Mouse (Mus musculus) limb, embryonic 11.5 days (tissue): ENCODE data around the gene Chgb. TPM values are rescaled to one million over a fixed set of nuclear protein-coding genes. Genes with fewer than 3 reads are reported as not detected.

Experiments used
- ATAC-seq: fragments of 200-750 bp; cut with Nextera tagmentation; 2 replicates; pipeline ENCODE4 v1.8.0; 2017; ENCODE audit warnings: low read depth; ENCODE audit not compliant: insufficient number of reproducible peaks, low FRiP score, low TSS enrichment
- DNase-seq: peaks from one replicate; pipeline ENCODE4 v3.0.0-alpha.2; 2015; ENCODE audit warnings: low spot score
- H3K27ac ChIP-seq: fragments of 300-500 bp; sonication (generic); replicated peaks from 2 replicates; pipeline ENCODE4 v1.5.1; 2014; ENCODE audit warnings: low read depth, mild to moderate bottlenecking, low read length
- H3K27me3 ChIP-seq: fragments of 300-500 bp; sonication (generic); 2 replicates; pipeline ENCODE4 v1.6.1; 2014; ENCODE audit warnings: mild to moderate bottlenecking, low read length, mixed read lengths; ENCODE audit not compliant: control insufficient read depth, insufficient read depth
- H3K36me3 ChIP-seq: fragments of 300-500 bp; sonication (generic); 2 replicates; pipeline ENCODE4 v1.6.1; 2014; ENCODE audit warnings: mild to moderate bottlenecking, low read length, moderate library complexity, mixed read lengths; ENCODE audit not compliant: control insufficient read depth, insufficient read depth
- H3K4me1 ChIP-seq: fragments of 300-500 bp; sonication (generic); 2 replicates; pipeline ENCODE4 v1.6.1; 2014; ENCODE audit warnings: low read length, mixed read lengths; ENCODE audit not compliant: control insufficient read depth, insufficient read depth
- H3K4me2 ChIP-seq: fragments of 300-500 bp; sonication (generic); 2 replicates; pipeline ENCODE4 v1.6.1; 2014; ENCODE audit warnings: low read depth, mild to moderate bottlenecking, moderate library complexity; ENCODE audit not compliant: severe bottlenecking
- H3K4me3 ChIP-seq: fragments of 300-500 bp; sonication (generic); 2 replicates; pipeline ENCODE4 v1.5.1; 2014; ENCODE audit warnings: low read depth, low read length
- H3K9ac ChIP-seq: fragments of 300-500 bp; sonication (generic); 2 replicates; pipeline ENCODE4 v1.6.1; 2014; ENCODE audit warnings: mild to moderate bottlenecking, low read length
- H3K9me3 ChIP-seq: fragments of 300-500 bp; sonication (generic); 2 replicates; pipeline ENCODE4 v1.6.1; 2016; ENCODE audit warnings: low read length; ENCODE audit not compliant: control insufficient read depth
- whole genome bisulfite sequencing: fragments of 180-500 bp; shearing (Covaris S2); extraction: QIAGEN DNeasy Blood & Tissue Kit; methylation state at CpG from one replicate; pipeline ENCODE4 v1.1.7; 2014; 5-methylcytosine and 5-hydroxymethylcytosine counted together
- polyA plus RNA-seq: library from polyadenylated mRNA; unstranded; fragments of >200 nt; fragmentation: Nextera tagmentation; extraction: Ambion mirVana; gene quantifications from 2 replicates; pipeline ENCODE4 v1.2.1, GENCODE M21; 2014

Gene Chgb
- polyA plus RNA-seq, 1 experiment from 2014 or later, result 0.11 TPM

DNA sequence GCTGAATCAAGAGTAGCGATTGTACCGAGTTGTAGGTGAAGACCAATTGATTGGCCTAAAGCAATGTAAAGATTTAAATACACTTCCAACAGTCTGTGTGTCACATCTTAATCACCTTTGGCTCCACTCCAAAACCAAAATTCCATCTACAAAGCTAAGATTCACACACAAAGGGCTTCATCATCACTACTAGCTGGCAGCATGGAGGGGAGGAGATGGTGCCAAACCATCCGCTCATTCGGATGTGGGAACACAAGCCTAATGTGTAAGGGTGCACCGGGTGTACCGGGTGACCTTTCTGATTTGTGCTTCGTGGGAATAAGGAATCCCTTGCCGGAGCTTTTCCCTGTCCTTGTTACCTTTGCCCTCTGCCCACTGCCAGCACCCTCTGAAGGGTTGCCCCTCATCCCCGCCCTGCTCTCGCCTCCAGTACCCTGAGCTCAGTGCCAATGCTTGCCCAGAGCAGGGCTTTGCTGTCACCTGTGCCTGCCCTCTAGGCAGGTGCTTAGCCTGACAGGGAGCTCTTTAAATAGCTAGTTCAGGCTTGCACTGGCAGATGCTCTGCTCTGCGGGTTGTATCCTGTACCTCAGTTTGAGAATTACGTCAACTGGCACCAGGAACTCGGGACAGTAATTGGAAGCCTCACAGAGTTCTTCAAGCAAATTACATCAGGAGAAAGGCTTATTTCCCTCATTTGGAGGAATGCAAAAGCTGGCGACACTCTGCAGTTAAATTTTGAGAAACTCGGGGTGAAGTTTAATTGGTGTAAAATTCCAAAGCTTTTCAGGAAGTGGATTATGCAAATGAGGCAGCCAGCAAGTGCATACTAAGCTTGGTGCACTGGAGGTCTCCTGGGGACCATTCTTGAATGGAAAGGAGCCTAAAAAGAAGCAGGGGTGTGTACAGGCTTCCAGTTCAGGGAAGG, 29.7 kb upstream of the Chgb start:
- Histone ChIP-seq H3K4me2 (no peak overlapping the region), H3K9me3 (no peaks in the 10 kb centered on the region), H3K27ac (no peak overlapping the region), H3K9ac (no peak overlapping the region), H3K27me3 (no peaks in the 10 kb centered on the region), H3K4me1 (no peaks in the 10 kb centered on the region), H3K36me3 (no peaks in the 10 kb centered on the region), H3K4me3 (no peak overlapping the region)
- ATAC-seq (no peak), DNase-seq (no peak)
- WGBS, result 73% methylated on average over 15 of the region's 15 CpGs

DNA sequence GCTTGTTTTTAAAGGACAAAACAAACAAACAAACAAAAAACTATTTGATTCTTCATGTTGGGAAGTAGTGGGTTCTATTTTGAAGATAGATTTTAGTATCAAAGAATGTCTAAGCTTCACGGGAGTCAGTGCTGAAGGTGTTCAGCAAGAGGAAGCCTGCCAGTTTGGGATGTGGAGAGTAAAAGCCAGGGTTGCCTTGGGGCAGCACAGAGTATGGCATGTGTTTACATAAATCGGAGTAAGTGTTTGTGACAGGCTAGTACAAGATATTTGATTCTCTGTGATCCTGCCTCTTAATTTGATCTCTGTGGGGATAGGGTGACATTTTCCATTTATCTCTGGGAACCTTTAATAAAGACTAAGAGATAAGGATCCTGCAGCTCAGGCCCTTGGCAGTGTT, 28.7 kb upstream of the Chgb start:
- Histone ChIP-seq H3K27ac (no peak overlapping the region), H3K9ac (no peak overlapping the region), H3K9me3 (no peaks in the 10 kb centered on the region), H3K4me1 (no peaks in the 10 kb centered on the region), H3K36me3 (no peaks in the 10 kb centered on the region), H3K27me3 (no peaks in the 10 kb centered on the region), H3K4me3 (no peak overlapping the region), H3K4me2 (no peak overlapping the region)
- WGBS, result 77% methylated on average over 2 of the region's 2 CpGs
- no peak for DNase-seq
- ATAC-seq, result no peak

DNA sequence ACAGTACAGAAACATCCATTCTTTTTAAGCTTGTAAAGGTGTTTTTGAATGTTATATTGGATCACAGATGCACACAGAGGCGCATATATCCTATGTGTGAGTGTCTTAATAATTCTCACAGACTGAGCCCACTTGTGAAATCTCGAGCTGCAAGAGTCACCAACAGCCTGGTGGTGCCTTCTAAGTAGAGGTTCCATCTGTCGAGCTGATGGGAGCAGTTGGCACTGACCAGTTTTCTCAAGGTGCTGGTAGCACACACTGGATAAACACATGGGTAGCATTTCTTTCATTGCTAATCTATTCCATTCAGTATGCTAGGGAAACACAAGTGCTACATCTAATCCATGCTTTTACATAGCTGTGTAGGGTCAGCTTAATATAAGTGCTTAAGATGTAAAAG, 27.9 kb upstream of the Chgb start:
- H3K27ac ChIP-seq, result no peak overlapping the region
- no peaks in the 10 kb centered on the region for H3K36me3 ChIP-seq
- no peak overlapping the region for H3K4me2 ChIP-seq
- no peaks in the 10 kb centered on the region for H3K4me1 ChIP-seq
- ATAC-seq, result no peak
- no peaks in the 10 kb centered on the region for H3K9me3 ChIP-seq
- no peak overlapping the region for H3K9ac ChIP-seq
- WGBS, result 79% methylated on average over 3 of the region's 3 CpGs
- DNase-seq, result no peak
- no peaks in the 10 kb centered on the region for H3K27me3 ChIP-seq
- no peak overlapping the region for H3K4me3 ChIP-seq

DNA sequence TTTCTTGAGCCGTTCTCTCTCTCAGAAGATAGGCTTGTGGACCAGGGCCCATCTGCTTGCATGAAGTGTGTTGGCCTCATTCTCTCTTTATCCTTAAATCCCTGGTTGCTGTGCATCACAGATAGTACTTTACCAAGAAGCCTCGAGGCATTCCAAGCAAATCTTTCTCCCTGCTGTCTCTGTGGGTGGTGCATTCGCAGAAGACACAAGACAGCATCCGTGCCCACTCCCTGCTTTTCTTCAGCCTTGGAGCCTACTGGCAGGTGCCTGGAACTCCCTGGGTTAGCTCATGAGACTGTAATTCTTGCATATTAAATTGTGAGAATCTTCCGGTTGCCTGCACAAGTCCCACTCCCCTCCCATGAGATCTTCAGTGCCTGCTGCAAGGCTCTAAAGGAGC, 23.2 kb upstream of the Chgb start:
- 80% methylated on average over 5 of the region's 5 CpGs for WGBS
- H3K27me3 ChIP-seq, result no peaks in the 10 kb centered on the region
- H3K9ac ChIP-seq, result no peak overlapping the region
- H3K4me1 ChIP-seq, result no peaks in the 10 kb centered on the region
- DNase-seq (no peak), ATAC-seq (no peak)
- H3K36me3 ChIP-seq, result no peaks in the 10 kb centered on the region
- H3K27ac ChIP-seq, result no peak overlapping the region
- no peak overlapping the region for H3K4me2 ChIP-seq
- no peaks in the 10 kb centered on the region for H3K9me3 ChIP-seq
- H3K4me3 ChIP-seq, result no peak overlapping the region

DNA sequence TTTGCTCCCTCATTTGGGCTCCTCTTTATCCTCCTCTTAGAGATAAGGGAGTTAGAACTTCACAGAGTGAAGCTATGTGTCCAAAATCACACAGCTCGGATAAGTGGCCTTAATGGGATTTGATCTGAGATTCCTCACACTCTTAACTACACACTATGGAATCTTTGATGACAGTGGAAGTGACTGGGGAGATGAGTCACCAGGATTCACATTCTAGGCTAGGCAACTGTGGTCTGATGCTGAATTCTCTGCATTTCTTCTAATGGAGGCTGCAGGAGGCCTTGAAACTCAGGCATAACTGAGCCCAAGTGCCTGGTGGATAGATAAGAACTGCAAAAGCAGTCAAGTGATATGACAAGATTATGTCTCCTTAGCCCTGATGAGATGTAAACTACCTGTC, 10.3 kb upstream of the Chgb start:
- no peak overlapping the region for H3K4me2 ChIP-seq
- no peak overlapping the region for H3K27ac ChIP-seq
- H3K4me1 ChIP-seq, result no peaks in the 10 kb centered on the region
- ATAC-seq, result no peak
- H3K4me3 ChIP-seq, result no peak overlapping the region
- DNase-seq, result no peak
- no peaks in the 10 kb centered on the region for H3K27me3 ChIP-seq
- H3K9me3 ChIP-seq, result no peaks in the 10 kb centered on the region
- WGBS, result 72% methylated on average over 1 of the region's 1 CpGs
- H3K36me3 ChIP-seq, result no peaks in the 10 kb centered on the region
- no peak overlapping the region for H3K9ac ChIP-seq

DNA sequence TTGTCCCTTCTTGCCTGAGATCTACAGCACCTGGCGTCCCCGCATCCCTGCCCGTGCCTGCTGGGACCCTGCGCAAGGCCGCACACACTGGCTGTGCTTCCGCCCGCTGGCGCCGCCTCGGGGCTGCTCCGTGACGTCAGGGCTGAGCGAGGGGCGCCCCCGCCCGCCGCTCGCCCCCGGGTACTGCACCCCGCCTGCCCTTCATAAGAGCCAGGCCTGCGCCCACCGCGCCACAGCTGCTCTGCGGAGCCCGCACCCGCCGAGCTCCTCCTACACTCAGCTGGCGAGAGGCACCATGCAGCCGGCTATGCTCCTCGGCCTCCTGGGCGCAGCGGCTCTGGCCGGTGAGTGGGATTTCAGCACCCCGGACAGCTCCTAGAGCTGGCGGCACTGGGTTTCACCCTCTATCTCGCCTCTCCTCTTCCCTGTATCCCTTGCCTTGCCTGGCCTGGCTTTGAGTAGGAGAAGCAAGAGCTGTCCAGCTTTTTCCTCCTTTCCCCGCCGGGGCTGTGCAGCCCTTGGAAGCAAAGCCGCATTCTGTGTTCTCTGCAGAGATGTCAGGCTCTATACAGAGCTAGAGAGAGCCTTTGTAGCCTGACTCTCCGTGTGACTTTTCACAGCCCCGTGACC, 476 bp downstream of the Chgb start:
- peak; percentile 99 for ATAC-seq
- no peak overlapping the region for H3K9ac ChIP-seq
- no peak overlapping the region for H3K27ac ChIP-seq
- H3K4me1 ChIP-seq, result no peaks in the 10 kb centered on the region
- 2% methylated on average over 39 of the region's 41 CpGs for WGBS
- H3K4me2 ChIP-seq, result peak overlapping the region; percentile 65
- DNase-seq, result peak; percentile 98
- no peaks in the 10 kb centered on the region for H3K36me3 ChIP-seq
- peaks cover 4% of the 10 kb centered on the region; the same call in 1 of the 2 replicates for H3K27me3 ChIP-seq
- no peaks in the 10 kb centered on the region for H3K9me3 ChIP-seq
- peak overlapping the region; percentile 36 for H3K4me3 ChIP-seq

DNA sequence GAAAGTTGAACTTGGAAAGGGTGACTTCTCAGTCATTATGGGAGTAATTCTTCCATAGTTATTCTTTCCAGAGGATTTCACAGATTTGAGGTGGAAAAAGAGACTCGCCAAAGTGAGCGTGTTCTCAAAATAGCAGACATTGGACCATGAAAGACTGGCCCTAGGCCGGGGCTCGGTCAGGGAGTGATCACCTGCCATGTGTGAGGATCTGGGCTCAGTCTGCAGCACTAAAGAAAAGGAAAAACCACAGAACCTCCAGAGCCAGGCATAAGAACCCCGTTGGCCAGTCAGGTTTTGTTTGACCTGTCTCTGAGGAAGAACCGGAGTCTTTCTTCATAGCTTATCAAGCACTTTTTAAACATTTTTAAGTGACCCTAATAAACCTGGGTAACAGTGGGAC, 3.0 kb downstream of the Chgb start:
- DNase-seq, result no peak
- no peak overlapping the region for H3K4me2 ChIP-seq
- no peak overlapping the region for H3K4me3 ChIP-seq
- H3K9me3 ChIP-seq, result no peaks in the 10 kb centered on the region
- no peaks in the 10 kb centered on the region for H3K36me3 ChIP-seq
- H3K4me1 ChIP-seq, result no peaks in the 10 kb centered on the region
- no peak overlapping the region for H3K9ac ChIP-seq
- no peak overlapping the region for H3K27ac ChIP-seq
- ATAC-seq, result no peak
- WGBS, result 78% methylated on average over 6 of the region's 6 CpGs
- H3K27me3 ChIP-seq, result peaks cover 4% of the 10 kb centered on the region; the same call in 1 of the 2 replicates

DNA sequence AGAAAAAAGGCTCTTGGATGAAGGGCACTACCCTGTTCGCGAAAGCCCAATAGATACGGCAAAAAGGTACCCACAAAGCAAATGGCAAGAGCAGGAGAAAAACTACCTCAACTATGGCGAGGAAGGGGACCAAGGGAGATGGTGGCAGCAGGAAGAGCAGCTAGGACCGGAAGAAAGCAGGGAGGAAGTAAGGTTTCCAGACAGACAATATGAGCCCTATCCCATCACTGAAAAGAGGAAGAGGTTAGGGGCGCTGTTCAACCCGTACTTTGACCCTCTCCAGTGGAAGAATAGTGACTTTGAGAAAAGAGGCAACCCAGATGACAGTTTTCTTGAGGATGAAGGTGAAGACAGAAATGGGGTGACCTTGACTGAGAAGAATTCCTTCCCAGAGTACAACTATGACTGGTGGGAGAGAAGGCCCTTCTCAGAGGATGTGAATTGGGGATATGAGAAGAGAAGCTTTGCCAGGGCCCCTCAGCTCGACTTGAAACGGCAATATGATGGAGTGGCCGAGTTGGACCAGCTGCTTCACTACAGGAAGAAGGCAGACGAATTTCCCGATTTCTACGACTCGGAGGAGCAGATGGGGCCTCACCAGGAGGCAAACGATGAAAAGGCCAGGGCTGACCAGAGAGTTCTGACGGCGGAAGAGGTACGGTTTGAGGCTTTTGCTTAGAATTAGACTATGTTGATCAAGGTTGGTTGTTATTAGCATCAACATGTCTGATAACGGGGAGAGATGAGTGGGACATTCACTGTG, 12.5 kb downstream of the Chgb start:
- H3K27ac ChIP-seq, result no peak overlapping the region
- WGBS, result 85% methylated on average over 19 of the region's 19 CpGs
- no peak overlapping the region for H3K4me3 ChIP-seq

More for the DNA sequence above, 12.5 kb downstream of the Chgb start:
- no peak overlapping the region for H3K4me2 ChIP-seq
- DNase-seq (no peak), ATAC-seq (no peak)
- no peaks in the 10 kb centered on the region for H3K27me3 ChIP-seq
- H3K9me3 ChIP-seq, result no peaks in the 10 kb centered on the region
- H3K4me1 ChIP-seq, result no peaks in the 10 kb centered on the region
- H3K36me3 ChIP-seq, result no peaks in the 10 kb centered on the region
- H3K9ac ChIP-seq, result no peak overlapping the region
